Mouse (Mus musculus): ENCODE measurements around the gene Kctd21. TPM values are rescaled to one million over a fixed set of nuclear protein-coding genes. Genes with fewer than 3 reads are reported as not detected.
A peak's percentile ranks its signal among the peaks of the same experiment; 100 is the strongest.

Kctd21 gene
- polyA plus RNA-seq, 1 experiment = not detected

GRCm38 (mm10) chr7:97329676-97330075, 2.5 kb upstream of the Kctd21 start:
- TF ChIP-seq POLR2A (IDR thresholded peaks at IDR 0.05; ENCODE audit: insufficient read depth, low read depth, low read length) (no peak), CTCF (IDR thresholded peaks at IDR 0.05; ENCODE audit: insufficient read depth, low read depth, low read length) (no peak)
- Histone ChIP-seq H3K27ac (ENCODE audit: insufficient read depth, low read depth, low read length) (no peak overlapping the region), H3K4me3 (ENCODE audit: insufficient read depth, low read depth, low read length) (no peak overlapping the region), H3K4me1 (ENCODE audit: control insufficient read depth, insufficient read depth, low read length) (peaks cover 42% of the 10 kb centered on the region)
- WGBS = 79% methylated on average over 3 of the region's 3 CpGs

DNA sequence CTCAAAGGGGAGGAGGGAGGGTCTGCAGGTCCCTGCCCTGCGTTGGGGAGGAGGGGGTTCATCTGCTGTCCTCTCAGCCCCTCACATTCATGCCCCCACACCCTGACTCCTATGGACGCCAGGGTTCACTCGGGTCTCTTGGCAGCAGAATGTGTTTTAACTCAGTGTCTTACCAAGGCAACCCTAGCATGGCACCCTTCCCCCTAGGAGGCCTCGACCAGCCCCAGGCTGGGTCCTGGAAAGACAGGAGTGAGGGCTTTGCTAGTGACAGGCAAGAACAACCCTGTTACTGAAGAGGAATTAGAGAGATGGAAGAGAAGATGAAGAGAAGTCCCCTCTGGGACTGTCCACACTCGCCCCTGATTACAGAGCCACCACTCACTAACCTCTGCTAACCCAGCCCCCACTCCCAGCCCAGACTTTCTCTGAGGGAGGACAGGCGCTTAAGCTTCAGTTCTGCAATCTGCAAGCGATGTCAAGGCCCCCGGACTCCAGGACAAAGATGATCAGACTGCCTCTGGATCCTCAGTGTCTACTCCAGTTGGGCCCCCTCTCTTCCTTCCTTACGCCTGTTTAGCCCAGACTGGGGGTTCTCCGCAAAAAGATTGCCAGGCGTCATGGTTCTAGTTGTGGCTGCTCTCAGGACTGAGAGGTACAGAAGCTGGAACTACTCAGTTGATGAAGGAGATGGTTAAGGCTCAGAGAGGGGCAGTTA, 1.0 kb upstream of the Kctd21 start:
- peaks cover 33% of the 10 kb centered on the region for H3K4me1 ChIP-seq (ENCODE audit: control insufficient read depth, insufficient read depth, low read length)
- 50% methylated on average over 11 of the region's 11 CpGs for WGBS
- no peak for TF ChIP-seq CTCF (IDR thresholded peaks at IDR 0.05; ENCODE audit: insufficient read depth, low read depth, low read length)
- TF ChIP-seq POLR2A (IDR thresholded peaks at IDR 0.05; ENCODE audit: insufficient read depth, low read depth, low read length) = no peak
- H3K4me3 ChIP-seq (ENCODE audit: insufficient read depth, low read depth, low read length) = peak overlapping the region; percentile 96
- H3K27ac ChIP-seq (ENCODE audit: insufficient read depth, low read depth, low read length) = no peak overlapping the region

DNA sequence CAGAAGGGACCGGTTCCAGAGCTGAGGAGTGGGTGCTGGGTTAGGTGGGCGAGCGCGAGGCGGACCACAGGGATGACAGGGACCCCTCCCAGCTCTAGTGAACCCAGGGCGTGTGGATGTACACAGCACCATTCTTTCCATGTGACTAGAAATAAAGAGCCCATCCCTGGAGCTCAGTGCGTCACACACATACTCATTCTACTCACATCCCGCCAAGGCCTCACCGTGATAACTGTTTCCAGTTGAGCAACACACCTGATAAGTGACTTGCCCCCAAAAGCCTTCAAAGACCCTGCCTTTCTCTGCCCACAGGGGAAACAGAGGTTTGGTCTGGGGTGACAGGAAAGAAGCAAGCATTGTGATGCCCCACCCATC, 527 bp downstream of the Kctd21 start:
- H3K4me1 ChIP-seq (ENCODE audit: control insufficient read depth, insufficient read depth, low read length) = peaks cover 36% of the 10 kb centered on the region
- H3K27ac ChIP-seq (ENCODE audit: insufficient read depth, low read depth, low read length) = no peak overlapping the region
- H3K4me3 ChIP-seq (ENCODE audit: insufficient read depth, low read depth, low read length) = peak overlapping the region; percentile 78
- 2% methylated on average over 9 of the region's 9 CpGs for WGBS
- TF ChIP-seq POLR2A (IDR thresholded peaks at IDR 0.05; ENCODE audit: insufficient read depth, low read depth, low read length) = no peak
- TF ChIP-seq CTCF (IDR thresholded peaks at IDR 0.05; ENCODE audit: insufficient read depth, low read depth, low read length) = no peak

DNA sequence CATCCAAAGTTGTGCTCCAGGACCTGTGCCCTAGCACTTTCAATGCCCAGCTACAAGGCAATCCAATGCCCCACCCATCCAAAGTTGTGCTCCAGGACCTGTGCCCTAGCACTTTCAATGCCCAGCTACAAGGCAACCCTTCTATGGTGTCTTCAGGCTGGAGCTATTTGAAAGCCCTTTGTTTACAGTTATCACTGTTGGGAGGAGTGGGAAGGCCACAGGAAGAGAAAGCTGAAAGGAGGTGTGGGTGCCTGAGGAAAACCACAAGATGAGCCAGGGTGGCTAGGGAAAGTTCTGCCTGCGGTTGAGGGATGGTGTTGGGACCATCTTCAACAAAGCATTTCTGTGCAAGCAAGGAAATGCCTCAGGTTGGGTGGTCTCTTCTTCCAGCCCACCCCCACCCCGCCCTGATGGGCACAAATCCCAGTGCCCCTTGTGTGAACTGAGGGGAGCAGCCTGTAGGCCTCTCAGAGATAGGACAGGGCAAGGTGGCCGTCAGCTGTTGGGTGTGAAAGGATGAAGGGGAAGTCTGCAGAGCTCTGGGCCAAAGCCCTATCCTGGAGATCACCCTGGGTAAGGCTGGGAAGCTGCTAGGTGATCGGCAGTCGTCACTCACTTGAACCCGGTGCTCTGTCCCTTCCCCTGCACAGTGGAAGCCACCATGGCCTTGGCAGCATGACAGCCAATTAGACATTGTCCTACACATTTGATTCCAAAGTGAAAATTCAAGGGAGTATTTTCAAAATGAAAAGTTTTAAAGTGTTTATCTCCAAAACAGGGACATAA, 1.2 kb downstream of the Kctd21 start:
- TF ChIP-seq CTCF (IDR thresholded peaks at IDR 0.05; ENCODE audit: insufficient read depth, low read depth, low read length) = no peak
- TF ChIP-seq POLR2A (IDR thresholded peaks at IDR 0.05; ENCODE audit: insufficient read depth, low read depth, low read length) = no peak
- Histone ChIP-seq H3K4me3 (ENCODE audit: insufficient read depth, low read depth, low read length) (peak overlapping the region; percentile 78; the same call in 1 of the 2 replicates), H3K4me1 (ENCODE audit: control insufficient read depth, insufficient read depth, low read length) (peaks cover 36% of the 10 kb centered on the region), H3K27ac (ENCODE audit: insufficient read depth, low read depth, low read length) (no peak overlapping the region)
- WGBS = 79% methylated on average over 6 of the region's 6 CpGs

- WGBS = 84% methylated on average over 2 of the region's 2 CpGs
- TF ChIP-seq CTCF (IDR thresholded peaks at IDR 0.05; ENCODE audit: insufficient read depth, low read depth, low read length) = no peak
- no peak for TF ChIP-seq POLR2A (IDR thresholded peaks at IDR 0.05; ENCODE audit: insufficient read depth, low read depth, low read length)
- no peak overlapping the region for H3K4me3 ChIP-seq (ENCODE audit: insufficient read depth, low read depth, low read length)
These were observed 2.3 kb downstream of the Kctd21 start for GRCm38 (mm10) chr7:97334406-97334805.

DNA sequence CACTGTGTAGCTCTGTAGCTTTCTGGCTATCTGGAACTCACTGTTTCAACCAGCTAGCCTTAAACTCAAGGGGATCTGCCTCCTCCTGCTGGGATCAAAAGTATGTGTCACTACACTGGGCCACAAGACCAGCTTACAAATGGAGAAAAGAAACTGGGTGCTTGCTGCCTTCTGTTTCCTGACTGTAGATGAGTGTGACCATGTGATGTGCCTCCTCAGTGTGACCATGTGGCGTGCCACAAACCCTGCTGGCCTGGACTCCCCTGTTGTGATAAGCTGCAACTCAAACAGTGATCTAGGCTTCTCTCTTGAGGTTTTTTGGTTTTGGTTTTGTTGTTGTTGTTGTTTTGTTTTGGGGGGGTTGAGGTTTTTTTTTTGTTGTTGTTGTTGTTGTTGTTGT, 4.6 kb downstream of the Kctd21 start:
- 61% methylated on average over 1 of the region's 1 CpGs for WGBS
- H3K4me1 ChIP-seq (ENCODE audit: control insufficient read depth, insufficient read depth, low read length) = peaks cover 14% of the 10 kb centered on the region
- H3K4me3 ChIP-seq (ENCODE audit: insufficient read depth, low read depth, low read length) = no peak overlapping the region
- no peak overlapping the region for H3K27ac ChIP-seq (ENCODE audit: insufficient read depth, low read depth, low read length)
- TF ChIP-seq POLR2A (IDR thresholded peaks at IDR 0.05; ENCODE audit: insufficient read depth, low read depth, low read length) (no peak), CTCF (IDR thresholded peaks at IDR 0.05; ENCODE audit: insufficient read depth, low read depth, low read length) (no peak)

More at GRCm38 (mm10) chr7:97334406-97334805, 2.3 kb downstream of the Kctd21 start:
- H3K27ac ChIP-seq (ENCODE audit: insufficient read depth, low read depth, low read length) = no peak overlapping the region
- peaks cover 28% of the 10 kb centered on the region for H3K4me1 ChIP-seq (ENCODE audit: control insufficient read depth, insufficient read depth, low read length)

- peaks cover 5% of the 10 kb centered on the region; the same call in 1 of the 2 replicates for H3K4me1 ChIP-seq (ENCODE audit: control insufficient read depth, insufficient read depth, low read length)
- H3K4me3 ChIP-seq (ENCODE audit: insufficient read depth, low read depth, low read length) = no peak overlapping the region
- TF ChIP-seq POLR2A (IDR thresholded peaks at IDR 0.05; ENCODE audit: insufficient read depth, low read depth, low read length) (no peak), CTCF (IDR thresholded peaks at IDR 0.05; ENCODE audit: insufficient read depth, low read depth, low read length) (no peak)
- WGBS = 87% methylated on average over 4 of the region's 4 CpGs
- H3K27ac ChIP-seq (ENCODE audit: insufficient read depth, low read depth, low read length) = no peak overlapping the region
These were observed 6.5 kb downstream of the Kctd21 start for GRCm38 (mm10) chr7:97338593-97338992.

DNA sequence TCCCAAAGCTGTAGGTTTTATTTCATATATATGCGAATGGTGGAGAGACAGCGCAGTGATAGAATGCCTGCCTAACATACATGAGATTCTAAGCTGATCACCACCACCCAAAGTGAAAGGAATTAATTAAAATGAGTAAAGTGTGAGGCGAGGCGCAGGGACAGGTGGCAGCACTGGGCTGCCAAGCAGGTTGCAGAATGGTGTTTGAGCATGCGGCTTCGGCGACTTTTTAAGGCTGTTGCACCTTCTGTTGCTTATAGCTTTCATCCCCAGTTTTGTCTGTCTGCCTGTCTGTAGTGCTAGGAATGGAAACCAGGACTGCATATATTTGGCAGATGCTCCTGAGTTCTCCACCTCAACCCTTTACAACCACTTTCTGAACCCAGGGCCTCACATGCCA, 7.5 kb downstream of the Kctd21 start:
- TF ChIP-seq POLR2A (IDR thresholded peaks at IDR 0.05; ENCODE audit: insufficient read depth, low read depth, low read length) = no peak
- TF ChIP-seq CTCF (IDR thresholded peaks at IDR 0.05; ENCODE audit: insufficient read depth, low read depth, low read length) = no peak

More for the DNA sequence above, 7.5 kb downstream of the Kctd21 start:
- Histone ChIP-seq H3K27ac (ENCODE audit: insufficient read depth, low read depth, low read length) (no peak overlapping the region), H3K4me1 (ENCODE audit: control insufficient read depth, insufficient read depth, low read length) (peaks cover 5% of the 10 kb centered on the region; the same call in 1 of the 2 replicates), H3K4me3 (ENCODE audit: insufficient read depth, low read depth, low read length) (no peak overlapping the region)
- 90% methylated on average over 7 of the region's 7 CpGs for WGBS
